Mouse (Mus musculus): Measurements from ENCODE around the gene Tmem212.

- no peak for TF ChIP-seq CTCF (IDR thresholded peaks at IDR 0.05; ENCODE audit: low read depth)
- TF ChIP-seq EP300 (optimal IDR thresholded peaks at IDR 0.05) = no peak
Observed at GRCm38 (mm10) chr3:27827236-27827635, 68.9 kb downstream of the Tmem212 start.
